11 mouse cellular contexts compared by ENCODE assay signal in the genomic region with DNA sequence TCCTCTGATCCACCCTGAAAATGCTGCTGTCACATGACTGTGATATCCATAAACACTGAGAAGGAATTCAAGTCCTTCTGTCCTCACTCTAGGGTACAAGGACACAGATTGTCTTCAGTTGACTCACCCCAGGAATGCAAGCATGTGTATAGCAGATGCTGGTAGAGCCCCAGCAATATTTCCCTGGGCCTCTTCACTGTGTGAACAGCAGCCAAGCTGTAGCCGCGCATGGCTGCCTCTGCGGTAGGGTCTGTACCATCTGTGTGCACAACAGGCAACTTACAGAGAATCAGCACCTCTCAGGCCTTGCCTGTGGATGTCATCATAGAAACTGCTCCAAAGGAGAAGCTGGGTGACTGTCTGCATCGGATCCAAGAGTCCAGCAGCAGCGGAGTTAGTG. TPM values are rescaled to one million over a fixed set of nuclear protein-coding genes. Genes with fewer than 3 reads are reported as not detected.
DNase-seq lines count a peak whose midpoint lies in the region; ATAC-seq and TF ChIP-seq lines count a peak whose summit lies in the region.
"Had no signal": no experiment of that assay in that cellular context is flagged by ENCODE, and none has a peak within 500 bp of the region (broad histone marks: within the 10 kb centered on the region; RNA-seq: fewer than 3 reads in every experiment).

No protein-coding gene starts in this region.

- H3K27me3 ChIP-seq in neural tube, embryonic 13.5 days = no peaks in the 10 kb centered on the region
- no peaks in the 10 kb centered on the region for H3K27me3 ChIP-seq in myocyte (ENCODE audit: control insufficient read depth, insufficient read depth, insufficient read length)
- H3K27me3 ChIP-seq: neural tube, embryonic 12.5 days had no signal

- 0 out of 2 replicates have a peak, but pooled peaks have one; percentile 13 for ATAC-seq in frontal cortex, adult (ENCODE audit: low TSS enrichment)
- ATAC-seq in neural tube, embryonic 13.5 days (ENCODE audit: low read depth) = peak; percentile 53; the same call in 1 of the 2 replicates

- no peaks in the 10 kb centered on the region for H3K9me3 ChIP-seq in neural tube, embryonic 13.5 days
- H3K9me3 ChIP-seq: neural tube, embryonic 12.5 days had no signal

- TF ChIP-seq POLR2A in myocyte (IDR thresholded peaks at IDR 0.05; ENCODE audit: insufficient read length, low read depth) = no peak

- no peak for DNase-seq in frontal cortex, postnatal 25 days (ENCODE audit: low spot score in 2 of 2)
- no peak for DNase-seq in neural tube, embryonic 10.5 days (ENCODE audit: extremely low spot score, low spot score)
- DNase-seq in forelimb bud, embryonic 11.5 days (ENCODE audit: low read depth, low spot score) = peak; percentile 10
- DNase-seq in natural killer cell, adult 2 months (ENCODE audit: low spot score in 2 of 2) = no peak
- DNase-seq in c-Kit-positive CD71-positive TER-119-positive erythroid progenitor cells, embryonic 14.5 days (ENCODE audit: low spot score) = no peak
- DNase-seq: heart, postnatal 10 days; lung, embryonic 14.5 days had no signal

- no peaks in the 10 kb centered on the region for H3K36me3 ChIP-seq in neural tube, embryonic 13.5 days
- H3K36me3 ChIP-seq in myocyte (ENCODE audit: control insufficient read depth, insufficient read depth) = no peaks in the 10 kb centered on the region
- H3K36me3 ChIP-seq: neural tube, embryonic 12.5 days had no signal

- no peak overlapping the region for H3ac ChIP-seq in myocyte (ENCODE audit: control insufficient read depth, insufficient read length)

- H3K4me1 ChIP-seq in neural tube, embryonic 13.5 days (replicated peaks) = no peaks in the 10 kb centered on the region
- H3K4me1 ChIP-seq: neural tube, embryonic 12.5 days had no signal

- no peak overlapping the region for H3K4me3 ChIP-seq in neural tube, embryonic 13.5 days
- no peak overlapping the region for H3K4me3 ChIP-seq in myocyte
- H3K4me3 ChIP-seq: neural tube, embryonic 12.5 days had no signal

- WGBS in neural tube, embryonic 13.5 days = 83% methylated on average over 5 of the region's 5 CpGs

- H3K4me2 ChIP-seq in neural tube, embryonic 13.5 days = no peak overlapping the region
- H3K4me2 ChIP-seq in myocyte (ENCODE audit: low read depth) = no peak overlapping the region
- H3K4me2 ChIP-seq: lung, embryonic 14.5 days; neural tube, embryonic 12.5 days had no signal

- H3K79me2 ChIP-seq in myocyte (ENCODE audit: control insufficient read depth, insufficient read depth) = no peaks in the 10 kb centered on the region

- H3K9ac ChIP-seq in neural tube, embryonic 13.5 days = no peak overlapping the region
- H3K9ac ChIP-seq: lung, embryonic 14.5 days; neural tube, embryonic 12.5 days had no signal

- H3K27ac ChIP-seq in neural tube, embryonic 13.5 days (replicated peaks) = no peak overlapping the region
- H3K27ac ChIP-seq: neural tube, embryonic 12.5 days had no signal

TF ChIP-seq in myocyte, 11 proteins besides CTCF, POLR2A, EP300 and RAD21:
- TF ChIP-seq POLR2AphosphoS2 (IDR thresholded peaks at IDR 0.05; ENCODE audit: insufficient read length, low read depth) (no peak), MAX (IDR thresholded peaks at IDR 0.05; ENCODE audit: low read depth) (no peak), USF1 (IDR thresholded peaks at IDR 0.05; ENCODE audit: low read depth) (peak; percentile 22)

RNA-seq across cellular contexts. Expression of gene Lgalsl, which starts 47.8 kb away (rescaled TPM):
- 50.9 and 51.6 TPM in 2 replicates for polyA plus RNA-seq in neural tube, embryonic 13.5 days (2015; fragmentation: Nextera tagmentation; extraction: Ambion mirVana)
- polyA plus RNA-seq in myocyte (2012; fragmentation: generic; extraction: Trizol) = 0.10 TPM

Comparison
In these comparisons a context has a peak if more than half of its experiments do, and no peak if none do; other contexts are left out.
1. RNA of gene Lgalsl, which starts 47.8 kb away (polyA plus RNA-seq): 50.9 to 51.6 TPM in neural tube, embryonic 13.5 days; 0.10 TPM in myocyte (single experiment); every median in the first group is over 10 times any median in the second.